Comparison of ENCODE assay signal across 30 mouse cellular contexts in genomic region chr6:86095518-86095917, GRCm38 (mm10).
DNase-seq lines count a peak whose midpoint lies in the region; ATAC-seq and TF ChIP-seq lines count a peak whose summit lies in the region.
"Had no signal": no experiment of that assay in that cellular context is flagged by ENCODE, and none has a peak within 500 bp of the region (broad histone marks: within the 10 kb centered on the region; RNA-seq: fewer than 3 reads in every experiment).

No protein-coding gene starts in this region.

- H3K4me2 ChIP-seq in heart, embryonic 12.5 days: no peak overlapping the region
- no peak overlapping the region for H3K4me2 ChIP-seq in liver, embryonic 12.5 days
- no peak overlapping the region for H3K4me2 ChIP-seq in liver, postnatal 0 days (ENCODE audit: low read depth, low read length)
- H3K4me2 ChIP-seq in liver, embryonic 13.5 days: no peak overlapping the region
- H3K4me2 ChIP-seq: embryonic facial prominence, embryonic 13.5 days; heart, embryonic 15.5 days; hindbrain, embryonic 12.5 days; intestine, embryonic 15.5 days; limb, embryonic 13.5 days had no signal

- no peak for TF ChIP-seq EP300 in liver, postnatal 0 days (IDR thresholded peaks at IDR 0.05; ENCODE audit: low read depth)

- ATAC-seq in heart, embryonic 12.5 days (ENCODE audit: insufficient number of reproducible peaks, low FRiP score): peak; percentile 41; the same call in 1 of the 2 replicates
- no peak for ATAC-seq in liver, embryonic 12.5 days
- ATAC-seq in liver, postnatal 0 days: no peak
- ATAC-seq in liver, embryonic 13.5 days (ENCODE audit: low read depth): 0 out of 2 replicates have a peak, but pooled peaks have one; percentile 32
- ATAC-seq: CD4-positive, CD25-positive, alpha-beta regulatory T cell, adult 4 months; forebrain, embryonic 16.5 days; hindbrain, postnatal 0 days; intestine, embryonic 15.5 days had no signal

- H3K36me3 ChIP-seq in heart, embryonic 12.5 days: no peaks in the 10 kb centered on the region
- H3K36me3 ChIP-seq in heart, embryonic 10.5 days: no peaks in the 10 kb centered on the region
- H3K36me3 ChIP-seq in liver, embryonic 12.5 days: peaks cover 100% of the 10 kb centered on the region
- H3K36me3 ChIP-seq in liver, postnatal 0 days (replicated peaks; ENCODE audit: insufficient read depth, low read length): peaks cover 26% of the 10 kb centered on the region
- peaks cover 100% of the 10 kb centered on the region for H3K36me3 ChIP-seq in liver, embryonic 13.5 days
- H3K36me3 ChIP-seq: embryonic facial prominence, embryonic 13.5 days; heart, embryonic 15.5 days; intestine, embryonic 15.5 days; limb, embryonic 13.5 days had no signal

- WGBS in heart, embryonic 12.5 days: 70% methylated on average over 5 of the region's 5 CpGs
- WGBS in heart, embryonic 10.5 days: 72% methylated on average over 5 of the region's 5 CpGs
- 52% methylated on average over 5 of the region's 5 CpGs for WGBS in liver, embryonic 12.5 days (ENCODE audit: insufficient replicate concordance)
- 58% methylated on average over 5 of the region's 5 CpGs for WGBS in liver, postnatal 0 days (ENCODE audit: insufficient replicate concordance)
- 59% methylated on average over 5 of the region's 5 CpGs for WGBS in liver, embryonic 13.5 days (ENCODE audit: insufficient replicate concordance)

- peaks cover 13% of the 10 kb centered on the region for H3K4me1 ChIP-seq in heart, embryonic 12.5 days (replicated peaks)
- H3K4me1 ChIP-seq in heart, embryonic 10.5 days: peaks cover 16% of the 10 kb centered on the region
- peaks cover 47% of the 10 kb centered on the region for H3K4me1 ChIP-seq in liver, embryonic 12.5 days
- H3K4me1 ChIP-seq in liver, postnatal 0 days (ENCODE audit: insufficient read depth): no peaks in the 10 kb centered on the region
- H3K4me1 ChIP-seq in liver, embryonic 13.5 days (replicated peaks): peaks cover 26% of the 10 kb centered on the region
- H3K4me1 ChIP-seq: embryonic facial prominence, embryonic 13.5 days; heart, embryonic 15.5 days; intestine, embryonic 15.5 days; limb, embryonic 13.5 days had no signal

- no peak for TF ChIP-seq CTCF in liver, postnatal 0 days (IDR thresholded peaks at IDR 0.05; ENCODE audit: low read depth)

- no peak for DNase-seq in heart, embryonic 10.5 days (ENCODE audit: low spot score)
- no peak for DNase-seq in liver, postnatal 0 days
- no peak for DNase-seq in liver, embryonic 13.5 days
- DNase-seq in gastrocnemius, postnatal 25 days: no peak
- DNase-seq in spleen, adult 12 weeks (ENCODE audit: low spot score): no peak
- DNase-seq: adrenal gland, postnatal 14 days; cerebellum, adult 11 months; cerebellum, adult 9-10 months; gastrocnemius, adult 2 months; heart, adult 2 months; heart, postnatal 36 days; kidney, adult 2 months; kidney, postnatal 4 days; lung, postnatal 36 days; midbrain, embryonic 14.5 days; right cerebral cortex, postnatal 25 days; spleen, adult 18-20 months; thymus, postnatal 14 days had no signal

- no peaks in the 10 kb centered on the region for H3K9me3 ChIP-seq in heart, embryonic 12.5 days (replicated peaks)
- no peaks in the 10 kb centered on the region for H3K9me3 ChIP-seq in heart, embryonic 10.5 days
- H3K9me3 ChIP-seq in liver, embryonic 12.5 days (replicated peaks): no peaks in the 10 kb centered on the region
- H3K9me3 ChIP-seq in liver, postnatal 0 days (ENCODE audit: low read length): no peaks in the 10 kb centered on the region
- no peaks in the 10 kb centered on the region for H3K9me3 ChIP-seq in liver, embryonic 13.5 days (replicated peaks)
- H3K9me3 ChIP-seq: embryonic facial prominence, embryonic 13.5 days; heart, embryonic 15.5 days; hindbrain, embryonic 12.5 days; intestine, embryonic 15.5 days; limb, embryonic 13.5 days had no signal

- H3K27me3 ChIP-seq in heart, embryonic 12.5 days (replicated peaks): no peaks in the 10 kb centered on the region
- H3K27me3 ChIP-seq in heart, embryonic 10.5 days (ENCODE audit: insufficient read depth, poor library complexity, severe bottlenecking): no peaks in the 10 kb centered on the region
- no peaks in the 10 kb centered on the region for H3K27me3 ChIP-seq in liver, embryonic 12.5 days (replicated peaks)
- H3K27me3 ChIP-seq in liver, postnatal 0 days (ENCODE audit: insufficient read depth, low read length): no peaks in the 10 kb centered on the region
- H3K27me3 ChIP-seq in liver, embryonic 13.5 days: no peaks in the 10 kb centered on the region
- H3K27me3 ChIP-seq: embryonic facial prominence, embryonic 13.5 days; hindbrain, embryonic 12.5 days; intestine, embryonic 15.5 days; limb, embryonic 13.5 days had no signal

- H3K9ac ChIP-seq in heart, embryonic 12.5 days: no peak overlapping the region
- H3K9ac ChIP-seq in liver, embryonic 12.5 days: no peak overlapping the region
- no peak overlapping the region for H3K9ac ChIP-seq in liver, postnatal 0 days (replicated peaks)
- H3K9ac ChIP-seq in liver, embryonic 13.5 days: no peak overlapping the region
- H3K9ac ChIP-seq: embryonic facial prominence, embryonic 13.5 days; heart, embryonic 15.5 days; hindbrain, embryonic 12.5 days; intestine, embryonic 15.5 days; limb, embryonic 13.5 days had no signal

- H3K27ac ChIP-seq in heart, embryonic 12.5 days (ENCODE audit: poor library complexity, severe bottlenecking): no peak overlapping the region
- no peak overlapping the region for H3K27ac ChIP-seq in heart, embryonic 10.5 days
- 0 out of 2 replicates have a peak overlapping the region, but pooled peaks have one; percentile 10 for H3K27ac ChIP-seq in liver, embryonic 12.5 days
- no peak overlapping the region for H3K27ac ChIP-seq in liver, postnatal 0 days (ENCODE audit: low read depth)
- no peak overlapping the region for H3K27ac ChIP-seq in liver, embryonic 13.5 days
- H3K27ac ChIP-seq: embryonic facial prominence, embryonic 13.5 days; gastrocnemius, adult 2 months; heart, adult 2 months; heart, embryonic 15.5 days; hindbrain, embryonic 12.5 days; hindbrain, postnatal 0 days; intestine, embryonic 15.5 days; kidney, postnatal 0 days; limb, embryonic 13.5 days had no signal

- no peak overlapping the region for H3K4me3 ChIP-seq in heart, embryonic 12.5 days
- H3K4me3 ChIP-seq in heart, embryonic 10.5 days: no peak overlapping the region
- no peak overlapping the region for H3K4me3 ChIP-seq in liver, embryonic 12.5 days
- H3K4me3 ChIP-seq in liver, postnatal 0 days (ENCODE audit: low read depth, low read length): no peak overlapping the region
- no peak overlapping the region for H3K4me3 ChIP-seq in liver, embryonic 13.5 days (replicated peaks)
- H3K4me3 ChIP-seq: embryonic facial prominence, embryonic 13.5 days; erythroblast, embryonic 14.5 days; gastrocnemius, adult 2 months; heart, adult 2 months; heart, embryonic 15.5 days; hindbrain, embryonic 12.5 days; intestine, embryonic 15.5 days; limb, embryonic 13.5 days had no signal

Comparison
In these comparisons a context has a peak if more than half of its experiments do, and no peak if none do; other contexts are left out.
1. ATAC-seq: peak in heart, embryonic 12.5 days (single experiment) and liver, embryonic 13.5 days (single experiment); none in liver, embryonic 12.5 days (single experiment) and liver, postnatal 0 days (single experiment).